Mouse (Mus musculus) intestine, embryonic 16.5 days (tissue): Measurements from ENCODE around the gene Nelfa. TPM values are rescaled to one million over a fixed set of nuclear protein-coding genes. Genes with fewer than 3 reads are reported as not detected.

Experiments used
- ATAC-seq: fragments of 200-750 bp; cut with Nextera tagmentation; 2 replicates; pipeline ENCODE4 v1.8.0; 2017; ENCODE audit warnings: moderate TSS enrichment, moderate library complexity
- H3K27ac ChIP-seq: fragments of 300-500 bp; sonication (generic); 2 replicates; pipeline ENCODE4 v1.5.1; 2014; ENCODE audit warnings: mild to moderate bottlenecking, low read length
- H3K27me3 ChIP-seq: fragments of 300-500 bp; sonication (generic); replicated peaks from 2 replicates; pipeline ENCODE4 v1.6.1; 2014; ENCODE audit warnings: low read length, control low read depth, mixed read lengths; ENCODE audit not compliant: control insufficient read depth, insufficient read depth
- H3K36me3 ChIP-seq: fragments of 300-500 bp; sonication (generic); 2 replicates; pipeline ENCODE4 v1.6.1; 2014; ENCODE audit warnings: low read length, control low read depth; ENCODE audit not compliant: control insufficient read depth, insufficient read depth
- H3K4me1 ChIP-seq: fragments of 300-500 bp; sonication (generic); 2 replicates; pipeline ENCODE4 v1.6.1; 2014; ENCODE audit warnings: low read length, control low read depth, mixed read lengths; ENCODE audit not compliant: control insufficient read depth, insufficient read depth
- H3K4me2 ChIP-seq: fragments of 300-500 bp; sonication (generic); 2 replicates; pipeline ENCODE4 v1.6.1; 2014; ENCODE audit warnings: low read depth, low read length, control low read depth
- H3K4me3 ChIP-seq: fragments of 300-500 bp; sonication (generic); 2 replicates; pipeline ENCODE4 v1.5.1; 2014; ENCODE audit warnings: mild to moderate bottlenecking, low read length
- H3K9ac ChIP-seq: fragments of 300-500 bp; sonication (generic); 2 replicates; pipeline ENCODE4 v1.6.1; 2014; ENCODE audit warnings: low read depth, low read length
- H3K9me3 ChIP-seq: fragments of 300-500 bp; sonication (generic); 2 replicates; pipeline ENCODE4 v1.6.1; 2016; ENCODE audit warnings: low read length, control low read depth; ENCODE audit not compliant: control insufficient read depth
- WGBS: fragments of 180-500 bp; shearing (Covaris S2); extraction: QIAGEN DNeasy Blood & Tissue Kit; methylation state at CpG from one replicate; pipeline ENCODE4 v1.1.7; 2014; 5-methylcytosine and 5-hydroxymethylcytosine counted together
- microRNA-seq: library from miRNA; unstranded; fragments of <30 nt; microRNA quantifications from one replicate; pipeline ENCODE4, GENCODE M21; 2016
- polyA plus RNA-seq: library from polyadenylated mRNA; unstranded; fragments of >200 nt; fragmentation: Nextera tagmentation; extraction: Ambion mirVana; gene quantifications from 2 replicates; pipeline ENCODE4 v1.2.1, GENCODE M21; 2015

Gene Nelfa
- polyA plus RNA-seq, 1 experiment from 2014 or later = 48.8 TPM

DNA sequence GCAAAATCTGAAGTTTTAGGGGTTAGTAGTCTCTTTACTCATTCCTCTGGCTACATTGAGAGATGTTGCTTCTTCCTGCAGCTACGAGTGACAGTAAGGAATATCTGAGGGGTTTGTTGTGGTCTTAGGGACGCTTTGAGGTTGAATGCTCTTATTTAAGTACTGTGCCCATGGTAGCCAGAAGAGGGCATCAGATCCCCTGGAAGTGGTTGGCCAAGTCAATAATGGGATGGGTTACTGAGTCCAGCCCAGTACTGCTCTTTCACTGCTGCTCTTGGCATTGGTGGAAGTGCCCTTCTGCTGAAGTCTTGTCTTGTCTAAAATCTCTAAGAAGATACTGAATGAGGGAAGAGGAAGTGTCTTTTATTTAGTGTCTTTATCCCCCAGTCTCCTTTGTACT lies 82.2 kb downstream of the Nelfa start:
- Histone ChIP-seq H3K4me3 (no peak overlapping the region), H3K9ac (no peak overlapping the region), H3K4me2 (no peak overlapping the region), H3K36me3 (peaks cover 8% of the 10 kb centered on the region), H3K27me3 (no peaks in the 10 kb centered on the region), H3K4me1 (no peaks in the 10 kb centered on the region), H3K27ac (no peak overlapping the region), H3K9me3 (no peaks in the 10 kb centered on the region)
- 79% methylated on average over 2 of the region's 2 CpGs for WGBS
- ATAC-seq = no peak

DNA sequence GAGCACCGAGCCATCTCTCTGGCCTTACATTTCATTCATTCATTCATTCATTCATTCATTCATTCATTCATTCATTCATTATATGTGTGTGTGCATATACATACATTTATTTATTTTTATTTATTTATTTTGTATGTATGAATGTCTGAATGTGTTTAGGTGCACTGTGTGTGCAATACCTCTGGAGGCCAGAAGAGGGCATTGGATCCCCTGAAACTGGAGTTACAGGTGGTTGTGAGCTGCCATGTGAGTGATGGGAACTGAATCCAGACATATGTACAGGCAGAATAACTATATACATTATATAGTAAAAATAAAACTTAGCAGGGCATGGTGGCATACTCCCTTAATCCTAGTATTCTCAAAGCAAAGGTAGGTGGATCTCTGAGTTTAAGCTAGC lies 83.1 kb downstream of the Nelfa start:
- H3K4me3 ChIP-seq = no peak overlapping the region
- H3K4me2 ChIP-seq = no peak overlapping the region
- 96% methylated on average over 1 of the region's 1 CpGs for WGBS
- H3K36me3 ChIP-seq = peaks cover 8% of the 10 kb centered on the region
- H3K9ac ChIP-seq = no peak overlapping the region
- ATAC-seq = no peak
- H3K27me3 ChIP-seq = no peaks in the 10 kb centered on the region
- no peak overlapping the region for H3K27ac ChIP-seq
- H3K9me3 ChIP-seq = no peaks in the 10 kb centered on the region
- no peaks in the 10 kb centered on the region for H3K4me1 ChIP-seq

DNA sequence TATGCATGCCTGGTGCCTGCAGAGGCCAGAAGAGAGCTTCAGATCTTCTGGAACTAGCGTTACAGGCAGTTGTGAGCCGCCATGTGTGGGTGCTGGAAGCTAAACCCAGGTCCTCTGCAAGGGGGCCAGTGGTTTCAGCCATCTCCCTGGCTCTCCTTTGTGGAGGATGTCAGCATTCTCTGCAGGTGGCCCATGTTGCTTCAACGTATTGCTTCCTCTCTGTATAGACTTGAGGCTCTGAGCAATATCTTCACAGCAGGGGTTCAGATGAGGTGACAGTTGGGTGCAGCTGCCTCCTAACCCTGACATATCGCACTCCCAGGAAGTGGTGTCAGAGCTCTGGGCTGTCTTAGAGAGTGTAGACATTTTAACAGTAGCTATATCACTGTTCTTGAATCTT lies 84.7 kb downstream of the Nelfa start:
- no peak overlapping the region for H3K27ac ChIP-seq
- ATAC-seq = no peak
- 92% methylated on average over 4 of the region's 4 CpGs for WGBS
- H3K4me2 ChIP-seq = no peak overlapping the region
- H3K4me1 ChIP-seq = no peaks in the 10 kb centered on the region
- H3K9me3 ChIP-seq = no peaks in the 10 kb centered on the region
- H3K36me3 ChIP-seq = peaks cover 8% of the 10 kb centered on the region
- no peaks in the 10 kb centered on the region for H3K27me3 ChIP-seq
- no peak overlapping the region for H3K4me3 ChIP-seq
- H3K9ac ChIP-seq = no peak overlapping the region

Small RNA genes within 50 kb of the gene (microRNA-seq; reads per million reads assigned to microRNA genes)
- gene Mir7024 = not detected

Other genes with a start within 250 kb of the Nelfa start
- 9.0 and 9.8 TPM in 2 replicates for gene Fgfr3, start 214.7 kb downstream of the Nelfa start, polyA plus RNA-seq
- 37.5 and 38.3 TPM in 2 replicates for gene Letm1, start 153.6 kb downstream of the Nelfa start, polyA plus RNA-seq
- gene Nsd2, start 115.7 kb downstream of the Nelfa start, polyA plus RNA-seq = 20.5 and 22.5 TPM in 2 replicates
- 44.5 and 54.0 TPM in 2 replicates for gene Gm1673, start 47.0 kb upstream of the Nelfa start, polyA plus RNA-seq
- gene Nat8l, start 59.6 kb upstream of the Nelfa start, polyA plus RNA-seq = 0.17 and 0.22 TPM in 2 replicates
- gene Poln, start 233.0 kb upstream of the Nelfa start, polyA plus RNA-seq = 0.23 and 0.24 TPM in 2 replicates
- gene Haus3, start 233.1 kb upstream of the Nelfa start, polyA plus RNA-seq = 23.9 and 25.7 TPM in 2 replicates